Mouse (Mus musculus) brain, embryonic 14.5 days (tissue): ENCODE measurements around the gene Ranbp9. TPM values are rescaled to one million over a fixed set of nuclear protein-coding genes. Genes with fewer than 3 reads are reported as not detected.
A peak's percentile ranks its signal among the peaks of the same experiment; 100 is the strongest.

Experiments
- DNase-seq: peaks from one replicate; pipeline ENCODE4 v3.0.0-alpha.2; 2011; ENCODE audit warnings: low read depth
- CTCF ChIP-seq: fragments of 200-500 bp; IDR thresholded peaks from 2 replicates; pipeline ENCODE4 v1.5.1; 2012; ENCODE audit warnings: inconsistent platforms, mild to moderate bottlenecking, moderate library complexity, borderline replicate concordance; ENCODE audit not compliant: insufficient read depth, insufficient read length; ENCODE audit errors: extremely low read depth
- POLR2A ChIP-seq: fragments of 200-500 bp; IDR thresholded peaks from 2 replicates; pipeline ENCODE4 v1.6.1; 2012; ENCODE audit warnings: mild to moderate bottlenecking, inconsistent platforms, borderline replicate concordance; ENCODE audit not compliant: poor library complexity, insufficient read depth, insufficient read length, severe bottlenecking; ENCODE audit errors: extremely low read depth
- polyA plus RNA-seq: library from polyadenylated mRNA; depleted of rRNA; stranded (reverse); fragments of >200 nt; gene quantifications from 2 replicates; pipeline ENCODE4 v1.2.3, GENCODE M21; 2012

Gene Ranbp9
- polyA plus RNA-seq, 1 experiment: 49.5 TPM

GRCm38 (mm10) chr13:43397700-43398296, 83.3 kb downstream of the Ranbp9 start:
- TF ChIP-seq CTCF: no peak
- no peak for TF ChIP-seq POLR2A
- DNase-seq: peak; percentile 3

GRCm38 (mm10) chr13:43385321-43385720, 95.8 kb downstream of the Ranbp9 start:
- no peak for DNase-seq
- TF ChIP-seq CTCF: no peak
- no peak for TF ChIP-seq POLR2A

DNA sequence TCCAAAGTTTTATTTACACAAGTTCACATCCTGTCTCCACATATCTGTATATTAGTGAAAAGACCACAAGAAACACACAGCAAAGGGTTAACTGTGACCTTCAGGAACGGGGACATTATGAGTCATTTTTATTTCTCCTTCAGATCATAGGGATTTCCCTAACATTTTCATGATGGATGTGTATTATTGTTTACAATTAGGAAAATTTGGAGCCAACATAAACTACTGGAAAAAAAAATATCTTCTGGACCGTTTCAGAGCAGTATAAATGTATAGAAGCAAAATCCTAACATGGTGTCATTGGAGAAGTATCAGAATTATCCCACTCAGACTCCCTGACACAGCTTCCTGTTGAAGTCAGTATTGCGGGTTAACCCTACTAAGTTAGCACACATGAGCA, 101.1 kb downstream of the Ranbp9 start:
- TF ChIP-seq CTCF (no peak), POLR2A (no peak)
- no peak for DNase-seq

GRCm38 (mm10) chr13:43374918-43375432, 106.1 kb downstream of the Ranbp9 start:
- DNase-seq: no peak

GRCm38 (mm10) chr13:43374205-43374604, 106.9 kb downstream of the Ranbp9 start:
- no peak for TF ChIP-seq CTCF
- TF ChIP-seq POLR2A: no peak
- no peak for DNase-seq

More at GRCm38 (mm10) chr13:43374918-43375432, 106.1 kb downstream of the Ranbp9 start:
- TF ChIP-seq CTCF (no peak), POLR2A (no peak)

- TF ChIP-seq CTCF (no peak), POLR2A (no peak)
- DNase-seq: no peak
Measured at GRCm38 (mm10) chr13:43372892-43373291, 108.2 kb downstream of the Ranbp9 start.

DNA sequence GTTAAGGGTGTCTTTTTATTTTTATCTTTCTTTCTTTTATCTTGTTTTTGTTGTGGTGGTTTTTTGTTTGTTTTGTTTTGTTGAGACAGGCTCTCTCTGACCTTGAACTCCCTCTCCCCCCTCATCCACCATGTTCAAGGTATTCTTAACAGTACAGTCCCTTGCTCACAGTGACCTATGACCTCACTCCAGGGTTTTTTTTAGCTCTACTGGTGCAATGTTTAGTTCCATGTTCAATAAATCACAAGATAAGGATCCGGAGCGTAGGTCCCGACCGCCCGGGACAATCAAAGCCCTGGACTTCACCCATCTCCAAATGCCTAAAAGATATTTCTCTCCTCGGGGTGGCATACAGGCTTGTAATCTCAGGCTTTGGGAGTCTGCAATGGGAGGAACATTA, 111.0 kb downstream of the Ranbp9 start:
- no peak for DNase-seq

GRCm38 (mm10) chr13:43365825-43366184, 115.3 kb downstream of the Ranbp9 start:
- DNase-seq: no peak
- TF ChIP-seq CTCF (no peak), POLR2A (no peak)

More for the DNA sequence above, 111.0 kb downstream of the Ranbp9 start:
- TF ChIP-seq POLR2A (no peak), CTCF (no peak)

DNA sequence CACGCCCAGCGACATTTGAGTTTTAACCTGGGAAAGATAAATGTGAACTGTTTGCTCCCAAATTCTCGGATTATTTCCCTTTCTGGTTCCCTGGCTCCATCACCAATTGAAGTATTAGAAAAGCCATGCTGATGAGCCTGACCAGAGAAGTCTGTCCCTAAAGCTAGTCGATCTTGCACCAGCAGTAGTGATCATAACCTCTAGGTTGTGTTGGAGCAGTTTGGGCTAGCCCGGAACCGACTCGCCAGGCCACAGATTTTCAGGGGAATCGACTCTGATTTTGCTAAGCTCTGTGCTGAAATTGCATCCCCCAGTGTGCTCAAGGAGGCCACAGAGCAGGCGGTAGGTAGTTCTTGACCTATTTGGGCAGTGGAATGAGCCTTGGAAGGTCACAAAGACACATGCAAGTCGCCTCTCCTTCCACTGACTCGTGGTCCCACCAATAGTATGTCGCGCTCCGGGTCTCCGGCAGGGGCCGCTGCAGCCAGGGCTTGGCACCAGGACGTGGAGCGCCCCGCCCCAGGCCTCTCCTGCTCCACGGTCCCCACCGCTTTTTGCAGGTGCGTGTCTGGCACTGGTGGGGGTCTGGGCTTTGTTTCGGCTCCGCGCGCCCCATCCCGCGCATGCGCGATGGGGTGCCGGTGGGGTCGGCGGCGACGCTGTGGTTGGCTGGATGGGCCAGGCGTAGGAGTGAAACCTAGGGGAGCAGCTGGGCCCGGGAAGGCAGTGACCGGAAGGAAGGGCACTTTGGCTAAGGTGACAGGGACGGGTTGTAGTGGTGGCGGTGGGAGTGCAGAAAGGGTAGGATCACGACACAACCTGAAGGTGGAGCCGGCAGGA, 115.9 kb downstream of the Ranbp9 start, which contains the start of gene Sirt5:
Gene Sirt5, plus strand, starts transcription at position 512 of the 840 bp plus-strand sequence.
- TF ChIP-seq POLR2A (peak; percentile 49; the same call in 1 of the 2 replicates), CTCF (peak; percentile 89)
- peak; percentile 96 for DNase-seq

DNA sequence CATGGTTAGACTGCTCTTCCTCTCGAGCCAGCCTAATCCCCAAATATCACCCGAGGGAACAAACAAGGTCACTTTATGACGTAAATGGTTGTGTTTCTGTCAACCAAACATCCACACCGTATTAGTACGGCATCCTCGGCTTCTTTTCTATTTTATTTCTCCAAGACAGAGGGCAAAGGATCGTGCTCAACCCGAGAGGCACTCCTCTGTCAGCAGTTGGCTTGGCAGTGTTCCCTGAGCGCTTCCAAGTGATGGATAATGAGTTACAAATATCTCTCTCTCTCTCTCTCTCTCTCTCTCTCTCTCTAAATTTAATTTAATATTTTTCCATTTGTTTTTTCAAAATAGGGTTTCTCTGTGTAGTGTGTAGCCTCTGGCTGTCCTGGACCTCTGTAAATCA, 118.7 kb downstream of the Ranbp9 start:
- DNase-seq: peak; percentile 9
- no peak for TF ChIP-seq POLR2A
- TF ChIP-seq CTCF: no peak

GRCm38 (mm10) chr13:43360534-43360933, 120.5 kb downstream of the Ranbp9 start:
- no peak for DNase-seq
- TF ChIP-seq CTCF (no peak), POLR2A (no peak)
